Mouse (Mus musculus) urinary bladder, postnatal 25 days (tissue): ENCODE data around the gene Hadha.

Experiments
- DNase-seq: peaks from one replicate; pipeline ENCODE4 v3.0.0; 2022; ENCODE audit warnings: low spot score

The Hadha gene

GRCm38 (mm10) chr5:30153222-30153621 is 1.7 kb downstream of the Hadha start:
- DNase-seq = no peak

GRCm38 (mm10) chr5:30152413-30152812 is 2.5 kb downstream of the Hadha start:
- no peak for DNase-seq

- no peak for DNase-seq
Observed at GRCm38 (mm10) chr5:30152007-30152406, 3.0 kb downstream of the Hadha start.

GRCm38 (mm10) chr5:30148133-30148920 is 6.6 kb downstream of the Hadha start:
- no peak for DNase-seq

- no peak for DNase-seq
Observed at GRCm38 (mm10) chr5:30146526-30146925, 8.4 kb downstream of the Hadha start.

GRCm38 (mm10) chr5:30138193-30138592 is 16.8 kb downstream of the Hadha start:
- DNase-seq = no peak

GRCm38 (mm10) chr5:30137271-30137670 is 17.7 kb downstream of the Hadha start:
- no peak for DNase-seq

- no peak for DNase-seq
Observed at GRCm38 (mm10) chr5:30135711-30136231, 19.2 kb downstream of the Hadha start.

GRCm38 (mm10) chr5:30132173-30132572 is 22.8 kb downstream of the Hadha start:
- DNase-seq = no peak

- no peak for DNase-seq
Observed at GRCm38 (mm10) chr5:30131246-30131645, 23.7 kb downstream of the Hadha start.

- DNase-seq = no peak
Observed at GRCm38 (mm10) chr5:30128680-30129079, 26.3 kb downstream of the Hadha start.

GRCm38 (mm10) chr5:30127921-30128597 is 26.9 kb downstream of the Hadha start:
- DNase-seq = no peak

- no peak for DNase-seq
Observed at GRCm38 (mm10) chr5:30126756-30127155, 28.2 kb downstream of the Hadha start.

- DNase-seq = no peak
Observed at GRCm38 (mm10) chr5:30125587-30125986, 29.4 kb downstream of the Hadha start.

GRCm38 (mm10) chr5:30122481-30122880 is 32.5 kb downstream of the Hadha start:
- DNase-seq = no peak

GRCm38 (mm10) chr5:30120106-30120505 is 34.9 kb downstream of the Hadha start:
- no peak for DNase-seq

- no peak for DNase-seq
Observed at GRCm38 (mm10) chr5:30119163-30119562, 35.8 kb downstream of the Hadha start.

GRCm38 (mm10) chr5:30118018-30118417 is 36.9 kb downstream of the Hadha start:
- DNase-seq = no peak

GRCm38 (mm10) chr5:30115718-30116117 is 39.2 kb downstream of the Hadha start:
- no peak for DNase-seq

- no peak for DNase-seq
Observed at GRCm38 (mm10) chr5:30114761-30115140, 40.2 kb downstream of the Hadha start.

GRCm38 (mm10) chr5:30113881-30114760 is 40.8 kb downstream of the Hadha start:
- peak; percentile 47 for DNase-seq

- DNase-seq = no peak
Observed at GRCm38 (mm10) chr5:30112533-30113068, 42.4 kb downstream of the Hadha start.
